Mouse (Mus musculus): ENCODE results near the gene Mertk. TPM values are rescaled to one million over a fixed set of nuclear protein-coding genes. Genes with fewer than 3 reads are reported as not detected.
"Not testable (repeated sequence)": the region's sequence is repeated elsewhere in the genome, so short reads cannot be mapped to it uniquely, and the experiment has no call there.

Mertk gene
- polyA plus RNA-seq, 2 experiments, result 3.1 to 3.2 TPM

DNA sequence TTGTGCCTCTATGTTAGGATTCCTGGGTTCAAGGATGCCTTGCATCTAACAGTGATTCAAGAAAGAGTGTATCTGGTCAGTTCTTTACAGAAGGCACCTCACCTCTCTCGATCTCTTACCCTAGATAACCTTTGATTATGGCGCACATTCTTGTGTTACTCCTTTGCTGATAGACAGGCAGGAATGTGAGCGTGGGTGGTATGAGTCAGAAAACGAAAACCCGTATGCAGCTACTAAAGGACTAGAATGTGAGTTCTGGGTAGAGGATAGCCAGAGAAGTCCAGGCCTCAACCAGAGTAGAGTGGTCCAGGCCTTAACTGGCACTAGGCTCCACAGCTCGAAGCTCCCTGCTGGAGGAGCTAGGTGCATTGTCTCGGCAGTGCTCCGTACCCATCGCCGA is 6.0 kb upstream of the Mertk start:
- no peak for ATAC-seq (ENCODE audit: insufficient read depth)
- Histone ChIP-seq H3K4me1 (replicated peaks; ENCODE audit: control insufficient read depth in 2 of 2, insufficient read depth in 2 of 2, low read length in 1 of 2) (peaks cover 2% of the 10 kb centered on the region in 2 experiments), H3K27ac (no peak overlapping the region), H3K27me3 (ENCODE audit: control insufficient read depth, insufficient read depth, low read length) (peaks cover 4% of the 10 kb centered on the region), H3K9ac (replicated peaks) (no peak overlapping the region), H3K36me3 (replicated peaks; ENCODE audit: control insufficient read depth, insufficient read depth, low read depth) (no peaks in the 10 kb centered on the region), H3K4me3 (ENCODE audit: insufficient read depth in 1 of 2, low read depth in 2 of 2, low read length in 2 of 2) (no peak overlapping the region), H3K4me2 (ENCODE audit: low read depth) (no peak overlapping the region), H3K9me3 (ENCODE audit: control insufficient read depth, low read length) (no peaks in the 10 kb centered on the region)
- TF ChIP-seq EP300 (IDR thresholded peaks at IDR 0.05; ENCODE audit: low read depth) (no peak), CTCF (IDR thresholded peaks at IDR 0.05; ENCODE audit: low read depth) (no peak)
- DNase-seq (ENCODE audit: low read depth in 3 of 3, low spot score in 3 of 3), result no peak
- 73% methylated on average over 10 of the region's 10 CpGs for WGBS (ENCODE audit: insufficient replicate concordance)

DNA sequence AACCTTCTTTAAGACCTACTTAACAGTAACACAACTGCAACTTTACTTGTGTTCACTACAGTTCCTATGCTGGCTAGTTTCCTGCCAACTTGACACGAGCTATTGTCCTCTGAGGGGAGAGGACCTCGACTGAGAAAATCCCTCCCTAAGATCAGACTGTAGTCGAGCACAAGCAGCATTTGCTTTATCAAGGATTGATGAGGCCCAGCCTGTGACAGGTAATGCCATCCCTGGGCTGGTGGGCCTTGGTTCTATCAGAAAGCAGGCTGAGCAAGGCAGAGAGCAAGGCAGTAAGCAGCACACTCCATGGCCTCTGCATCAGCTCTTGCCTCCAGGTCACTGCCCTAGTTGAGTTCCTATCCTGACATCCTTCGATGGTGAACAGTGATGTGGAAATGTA is 5.5 kb upstream of the Mertk start:
- DNase-seq (ENCODE audit: low read depth in 3 of 3, low spot score in 3 of 3), result no peak
- no peak overlapping the region for H3K27ac ChIP-seq
- no peak for TF ChIP-seq EP300 (IDR thresholded peaks at IDR 0.05; ENCODE audit: low read depth)
- no peak for TF ChIP-seq CTCF (IDR thresholded peaks at IDR 0.05; ENCODE audit: low read depth)
- ATAC-seq (ENCODE audit: insufficient read depth), result no peak
- no peak overlapping the region for H3K4me3 ChIP-seq (ENCODE audit: insufficient read depth in 1 of 2, low read depth in 2 of 2, low read length in 2 of 2)
- H3K9me3 ChIP-seq (ENCODE audit: control insufficient read depth, low read length), result no peaks in the 10 kb centered on the region
- H3K27me3 ChIP-seq (ENCODE audit: control insufficient read depth, insufficient read depth, low read length), result peaks cover 8% of the 10 kb centered on the region
- H3K4me1 ChIP-seq (replicated peaks; ENCODE audit: control insufficient read depth in 2 of 2, insufficient read depth in 2 of 2, low read length in 1 of 2), result no peaks in the 10 kb centered on the region
- H3K9ac ChIP-seq (replicated peaks), result no peak overlapping the region
- no peak overlapping the region for H3K4me2 ChIP-seq (ENCODE audit: low read depth)
- no peaks in the 10 kb centered on the region for H3K36me3 ChIP-seq (replicated peaks; ENCODE audit: control insufficient read depth, insufficient read depth, low read depth)
- WGBS (ENCODE audit: insufficient replicate concordance), result 44% methylated on average over 4 of the region's 4 CpGs

DNA sequence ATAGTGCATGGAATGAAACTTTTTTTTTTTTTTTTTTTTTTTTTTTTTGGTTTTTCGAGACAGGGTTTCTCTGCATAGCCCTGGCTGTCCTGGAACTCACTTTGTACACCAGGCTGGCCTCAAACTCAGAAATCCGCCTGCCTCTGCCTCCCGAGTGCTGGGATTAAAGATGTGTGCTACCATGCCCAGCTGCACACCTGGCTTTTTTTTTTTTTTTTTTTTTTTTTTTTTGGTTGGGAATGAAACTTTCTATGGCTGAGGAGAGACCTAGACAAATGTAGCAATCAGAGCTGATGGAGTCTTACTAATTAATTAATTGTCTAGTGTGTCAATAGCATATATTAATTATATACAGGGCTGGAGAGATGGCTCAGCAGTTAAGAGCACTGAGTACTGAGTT is 4.9 kb upstream of the Mertk start:
- 44% methylated on average over 3 of the region's 3 CpGs for WGBS (ENCODE audit: insufficient replicate concordance)
- not testable (repeated sequence) for H3K4me1 ChIP-seq (replicated peaks; ENCODE audit: control insufficient read depth in 2 of 2, insufficient read depth in 2 of 2, low read length in 1 of 2); H3K9me3 ChIP-seq (ENCODE audit: control insufficient read depth, low read length); DNase-seq (ENCODE audit: low read depth in 3 of 3, low spot score in 3 of 3); H3K4me3 ChIP-seq (ENCODE audit: insufficient read depth in 1 of 2, low read depth in 2 of 2, low read length in 2 of 2); H3K36me3 ChIP-seq (replicated peaks; ENCODE audit: control insufficient read depth, insufficient read depth, low read depth); ATAC-seq (ENCODE audit: insufficient read depth); H3K27ac ChIP-seq; H3K9ac ChIP-seq (replicated peaks); H3K4me2 ChIP-seq (ENCODE audit: low read depth)
- peaks cover 13% of the 10 kb centered on the region for H3K27me3 ChIP-seq (ENCODE audit: control insufficient read depth, insufficient read depth, low read length)

DNA sequence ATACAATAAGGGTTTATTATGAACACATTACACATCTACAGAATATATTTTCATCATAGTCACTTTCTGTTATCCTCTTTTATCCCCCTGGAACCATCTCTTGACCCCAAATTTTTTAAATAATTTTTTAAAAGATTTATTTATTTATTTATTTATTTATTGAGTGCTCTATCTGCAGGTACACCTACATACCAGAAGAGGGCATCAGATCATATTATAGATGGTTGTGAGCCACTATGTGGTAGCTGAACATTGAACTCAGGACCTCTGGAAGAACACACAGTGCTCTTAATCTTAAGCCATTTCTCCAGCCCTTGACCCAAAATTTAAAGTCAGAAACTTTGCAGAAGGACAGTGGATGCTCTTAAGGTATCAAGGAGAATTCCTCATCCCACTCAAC is 4.2 kb upstream of the Mertk start:
- Histone ChIP-seq H3K27me3 (ENCODE audit: control insufficient read depth, insufficient read depth, low read length) (peaks cover 21% of the 10 kb centered on the region), H3K9me3 (ENCODE audit: control insufficient read depth, low read length) (no peaks in the 10 kb centered on the region), H3K36me3 (replicated peaks; ENCODE audit: control insufficient read depth, insufficient read depth, low read depth) (no peaks in the 10 kb centered on the region), H3K27ac (no peak overlapping the region), H3K4me3 (ENCODE audit: insufficient read depth in 1 of 2, low read depth in 2 of 2, low read length in 2 of 2) (no peak overlapping the region), H3K9ac (replicated peaks) (no peak overlapping the region), H3K4me1 (replicated peaks; ENCODE audit: control insufficient read depth in 2 of 2, insufficient read depth in 2 of 2, low read length in 1 of 2) (no peaks in the 10 kb centered on the region), H3K4me2 (ENCODE audit: low read depth) (no peak overlapping the region)
- ATAC-seq (ENCODE audit: insufficient read depth) (no peak), DNase-seq (ENCODE audit: low read depth in 3 of 3, low spot score in 3 of 3) (no peak)
- TF ChIP-seq EP300 (IDR thresholded peaks at IDR 0.05; ENCODE audit: low read depth) (no peak), CTCF (IDR thresholded peaks at IDR 0.05; ENCODE audit: low read depth) (no peak; the same call in 1 of the 2 replicates)

DNA sequence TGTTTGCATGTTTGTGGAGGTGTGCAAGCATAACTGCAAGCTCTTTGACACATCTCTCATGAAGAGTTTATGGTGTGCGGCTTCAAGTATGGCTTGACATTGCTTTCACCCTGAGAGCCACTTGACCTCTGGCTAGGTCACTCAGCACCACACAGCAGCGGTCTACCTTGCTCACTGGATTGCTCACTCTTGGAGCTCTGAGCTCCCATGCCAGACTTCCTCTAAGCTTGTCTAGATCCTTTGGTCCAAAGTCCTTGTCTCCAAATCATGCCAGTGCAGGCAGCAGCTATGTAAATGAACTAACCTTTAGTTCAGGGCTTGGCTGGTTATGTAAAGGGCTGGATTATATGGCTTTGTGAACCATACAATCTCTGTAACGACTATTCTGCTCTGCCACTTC is 2.3 kb upstream of the Mertk start:
- Histone ChIP-seq H3K36me3 (replicated peaks; ENCODE audit: control insufficient read depth, insufficient read depth, low read depth) (no peaks in the 10 kb centered on the region), H3K4me2 (ENCODE audit: low read depth) (no peak overlapping the region), H3K27ac (no peak overlapping the region), H3K9me3 (ENCODE audit: control insufficient read depth, low read length) (no peaks in the 10 kb centered on the region), H3K27me3 (ENCODE audit: control insufficient read depth, insufficient read depth, low read length) (peaks cover 24% of the 10 kb centered on the region), H3K4me3 (ENCODE audit: insufficient read depth in 1 of 2, low read depth in 2 of 2, low read length in 2 of 2) (no peak overlapping the region), H3K4me1 (replicated peaks; ENCODE audit: control insufficient read depth in 2 of 2, insufficient read depth in 2 of 2, low read length in 1 of 2) (0 out of 4 replicates have a peak, but pooled peaks cover 0 to 2% of the 10 kb centered on the region in 2 experiments), H3K9ac (replicated peaks) (no peak overlapping the region)
- WGBS (ENCODE audit: insufficient replicate concordance), result 63% methylated on average over 3 of the region's 3 CpGs
- no peak for ATAC-seq (ENCODE audit: insufficient read depth)
- TF ChIP-seq EP300 (IDR thresholded peaks at IDR 0.05; ENCODE audit: low read depth) (no peak), CTCF (IDR thresholded peaks at IDR 0.05; ENCODE audit: low read depth) (no peak)
- DNase-seq (ENCODE audit: low read depth in 3 of 3, low spot score in 3 of 3), result no peak

All from liver, embryonic 14.5 days (tissue).